Mouse (Mus musculus): ENCODE data around the gene 4933400A11Rik.

- no peak for TF ChIP-seq CTCF (IDR thresholded peaks at IDR 0.05; ENCODE audit: low read depth)
- no peak for TF ChIP-seq EP300 (IDR thresholded peaks at IDR 0.05; ENCODE audit: low read depth)
Measured at GRCm38 (mm10) chrX:169758001-169758400, 21.4 kb downstream of the 4933400A11Rik start.

Data from liver, embryonic 14.5 days (tissue).